Mouse (Mus musculus) subcutaneous adipose tissue, adult 2 months (tissue): ENCODE data around the gene Galnt11. TPM values are rescaled to one million over a fixed set of nuclear protein-coding genes. Genes with fewer than 3 reads are reported as not detected.

ENCODE experiments used
- polyA plus RNA-seq: library from polyadenylated mRNA; depleted of rRNA; stranded (reverse); fragments of >200 nt; gene quantifications from 2 replicates; pipeline ENCODE4 v1.2.3, GENCODE M21; 2012; ENCODE audit warnings: low replicate concordance; rRNA removed

The Galnt11 gene
- polyA plus RNA-seq: 16.5 and 22.0 TPM in 2 replicates

DNA sequence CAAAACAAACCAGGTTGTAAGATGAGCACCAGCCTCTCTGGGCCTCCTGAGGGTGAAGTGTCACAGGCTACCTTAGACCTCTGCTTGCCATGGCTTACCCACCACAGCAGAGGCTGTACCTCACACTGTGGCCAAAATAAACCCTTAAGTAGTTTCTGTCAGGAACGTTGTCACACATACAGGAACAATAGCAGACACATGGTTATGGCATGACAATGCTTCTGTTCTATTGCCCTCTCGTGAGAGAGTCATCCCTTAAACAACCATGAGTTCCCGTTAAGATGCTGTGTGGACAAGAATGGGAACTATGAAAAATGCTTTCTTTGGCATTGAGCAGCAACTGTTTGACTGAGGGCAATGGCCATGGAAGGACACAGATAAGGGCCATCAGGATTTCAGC is at the start of gene Galnt11:
Gene Galnt11, plus strand, starts transcription at position 301 of the 400 bp plus-strand sequence.

GRCm38 (mm10) chr5:25181004-25181531 is 40.6 kb upstream of the Galnt11 start, which contains the start of gene Galntl5:
Galntl5 (plus strand) TSS chr5:25181460.

GRCm38 (mm10) chr5:25222752-25223702 is 1.3 kb downstream of the Galnt11 start, which contains the start of gene E130116L18Rik:
E130116L18Rik (minus strand) TSS chr5:25223153.

Other genes with a start within 250 kb of the Galnt11 start
- gene Prkag2, start 121.3 kb upstream of the Galnt11 start, polyA plus RNA-seq: 36.6 and 40.4 TPM in 2 replicates
- gene Galntl5, start 40.4 kb upstream of the Galnt11 start, polyA plus RNA-seq: not detected in 2 replicates
- gene E130116L18Rik, start 1.2 kb downstream of the Galnt11 start, polyA plus RNA-seq: not detected in 2 replicates